Mouse (Mus musculus) stomach, embryonic 16.5 days (tissue): ENCODE results near the gene Trim25. TPM values are rescaled to one million over a fixed set of nuclear protein-coding genes. Genes with fewer than 3 reads are reported as not detected.
A peak's percentile ranks its signal among the peaks of the same experiment; 100 is the strongest.

Source experiments
- ATAC-seq: fragments of 200-750 bp; cut with Nextera tagmentation; 2 replicates; pipeline ENCODE4 v1.8.0; 2017; ENCODE audit warnings: moderate number of reproducible peaks, moderate TSS enrichment; ENCODE audit not compliant: insufficient read depth, low FRiP score
- H3K27ac ChIP-seq: fragments of 300-500 bp; sonication (generic); 2 replicates; pipeline ENCODE4 v1.5.1; 2014; ENCODE audit warnings: low read length
- H3K27me3 ChIP-seq: fragments of 300-500 bp; sonication (generic); 2 replicates; pipeline ENCODE4 v1.6.1; 2014; ENCODE audit warnings: low read length, control low read depth, mixed read lengths; ENCODE audit not compliant: control insufficient read depth, insufficient read depth
- H3K36me3 ChIP-seq: fragments of 300-500 bp; sonication (generic); 2 replicates; pipeline ENCODE4 v1.6.1; 2014; ENCODE audit warnings: low read length; ENCODE audit not compliant: control insufficient read depth, insufficient read depth
- H3K4me1 ChIP-seq: fragments of 300-500 bp; sonication (generic); 2 replicates; pipeline ENCODE4 v1.6.1; 2014; ENCODE audit warnings: low read length, control low read depth, mixed read lengths; ENCODE audit not compliant: control insufficient read depth, insufficient read depth
- H3K4me2 ChIP-seq: fragments of 300-500 bp; sonication (generic); 2 replicates; pipeline ENCODE4 v1.6.1; 2014; ENCODE audit warnings: low read depth, low read length, mixed read lengths
- H3K4me3 ChIP-seq: fragments of 300-500 bp; sonication (generic); replicated peaks from 2 replicates; pipeline ENCODE4 v1.5.1; 2014; ENCODE audit warnings: mild to moderate bottlenecking, low read length
- H3K9ac ChIP-seq: fragments of 300-500 bp; sonication (generic); 2 replicates; pipeline ENCODE4 v1.6.1; 2014; ENCODE audit warnings: low read length
- H3K9me3 ChIP-seq: fragments of 300-500 bp; sonication (generic); replicated peaks from 2 replicates; pipeline ENCODE4 v1.6.1; 2016; ENCODE audit warnings: low read length, control low read depth; ENCODE audit not compliant: control insufficient read depth
- WGBS: fragments of 180-500 bp; shearing (Covaris S2); extraction: QIAGEN DNeasy Blood & Tissue Kit; methylation state at CpG from one replicate; pipeline ENCODE4 v1.1.7; 2014; 5-methylcytosine and 5-hydroxymethylcytosine counted together
- polyA plus RNA-seq: library from polyadenylated mRNA; unstranded; fragments of >200 nt; fragmentation: Nextera tagmentation; extraction: Ambion mirVana; gene quantifications from 2 replicates; pipeline ENCODE4 v1.2.1, GENCODE M21; 2015

The Trim25 gene
- polyA plus RNA-seq, 1 experiment from 2014 or later, result 27.8 TPM

DNA sequence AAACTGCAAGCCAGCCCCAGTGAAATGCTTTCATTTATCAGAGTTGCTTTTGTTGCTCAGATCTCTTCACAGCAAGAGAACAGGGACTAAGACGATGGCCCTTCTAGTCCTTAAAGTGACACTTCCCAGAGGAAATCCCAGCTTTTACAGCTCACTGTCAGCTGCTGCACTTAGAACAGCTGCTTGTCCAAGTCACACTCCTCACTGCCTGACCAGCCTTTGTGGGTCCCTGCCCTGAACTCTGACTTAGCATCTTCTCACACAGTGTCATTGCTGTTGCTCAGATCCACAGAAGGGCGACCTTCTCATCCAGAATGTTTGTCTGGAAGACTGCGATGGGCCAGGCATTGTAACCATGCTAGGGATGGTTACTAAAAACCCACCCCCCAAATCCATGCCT lies 26.4 kb downstream of the Trim25 start:
- Histone ChIP-seq H3K4me1 (peaks cover 13% of the 10 kb centered on the region), H3K27me3 (no peaks in the 10 kb centered on the region), H3K4me3 (no peak overlapping the region), H3K27ac (no peak overlapping the region), H3K9ac (no peak overlapping the region), H3K36me3 (no peaks in the 10 kb centered on the region), H3K4me2 (no peak overlapping the region), H3K9me3 (no peaks in the 10 kb centered on the region)
- no peak for ATAC-seq
- 75% methylated on average over 3 of the region's 3 CpGs for WGBS

DNA sequence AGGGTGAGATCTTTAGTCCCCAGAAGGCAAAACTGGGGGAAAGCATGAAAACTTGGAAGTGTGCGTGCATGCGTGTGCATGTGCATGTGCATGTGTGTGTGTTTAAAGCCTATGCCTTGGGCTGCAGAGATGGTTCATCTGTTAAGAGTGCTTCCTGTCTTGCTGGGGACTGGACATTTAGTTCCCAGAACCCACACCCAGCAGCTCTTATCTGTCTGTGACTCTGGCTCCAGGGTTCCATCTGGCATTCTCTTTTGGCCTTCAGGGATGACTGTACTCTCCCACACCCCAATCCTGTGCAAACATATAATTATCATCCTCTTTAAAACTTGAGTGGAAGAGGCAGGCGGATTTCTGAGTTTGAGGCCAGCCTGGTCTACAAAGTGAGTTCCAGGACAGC lies 26.9 kb downstream of the Trim25 start:
- Histone ChIP-seq H3K27ac (no peak overlapping the region), H3K9me3 (no peaks in the 10 kb centered on the region), H3K9ac (no peak overlapping the region), H3K4me2 (no peak overlapping the region), H3K36me3 (no peaks in the 10 kb centered on the region), H3K4me1 (peaks cover 13% of the 10 kb centered on the region), H3K4me3 (no peak overlapping the region), H3K27me3 (no peaks in the 10 kb centered on the region)
- ATAC-seq, result no peak
- WGBS, result 86% methylated on average over 3 of the region's 3 CpGs

DNA sequence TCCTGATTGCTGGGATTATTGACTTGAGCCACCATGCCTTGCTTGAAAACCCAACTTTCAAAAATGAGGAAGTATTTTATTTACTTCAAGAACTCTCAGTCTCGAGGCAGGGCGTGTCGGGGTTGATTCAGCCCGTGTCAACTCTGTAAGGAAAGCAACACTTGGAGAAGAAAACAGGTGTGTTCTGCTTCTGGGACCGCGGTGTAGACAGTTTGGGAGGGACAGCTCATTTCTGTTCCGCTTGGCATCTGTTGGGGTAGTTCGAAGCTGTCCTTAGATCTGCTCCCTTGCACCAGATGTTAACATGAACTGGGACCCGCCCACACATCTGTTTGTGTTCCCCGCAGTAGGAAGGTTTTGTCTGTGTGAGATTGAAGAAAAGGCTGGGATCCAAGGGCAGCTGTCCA lies 28.8 kb downstream of the Trim25 start:
- 48% methylated on average over 10 of the region's 10 CpGs for WGBS
- peak; percentile 45; the same call in 1 of the 2 replicates for ATAC-seq
- Histone ChIP-seq H3K4me3 (no peak overlapping the region), H3K27me3 (no peaks in the 10 kb centered on the region), H3K36me3 (no peaks in the 10 kb centered on the region), H3K9me3 (no peaks in the 10 kb centered on the region), H3K4me2 (no peak overlapping the region), H3K27ac (peak overlapping the region; percentile 81), H3K4me1 (peaks cover 13% of the 10 kb centered on the region), H3K9ac (no peak overlapping the region)

DNA sequence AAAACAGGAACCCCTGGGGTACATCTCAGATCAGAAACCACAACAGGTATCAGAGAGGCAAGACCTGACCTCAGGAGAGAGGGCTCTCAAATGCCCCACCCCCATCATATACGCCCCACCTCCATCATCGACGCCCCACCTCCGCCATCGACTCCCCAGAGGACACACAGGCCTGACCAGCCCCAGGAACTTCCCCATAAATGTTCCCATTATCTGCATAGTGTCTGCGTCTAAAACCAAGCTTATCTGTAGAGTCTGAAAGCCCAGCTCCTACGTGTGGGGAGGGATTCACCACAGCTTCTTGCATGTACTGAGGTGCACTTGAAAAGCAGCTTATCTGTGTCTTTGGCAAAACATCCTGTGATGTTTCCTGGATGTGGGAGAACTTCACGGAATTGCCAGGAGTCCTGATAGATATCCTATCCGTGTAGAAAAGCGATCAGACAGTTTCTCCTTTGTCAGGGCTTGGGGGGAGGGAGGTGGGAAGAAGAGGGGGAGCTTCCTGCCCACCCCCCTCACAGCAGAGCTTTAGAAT lies 29.8 kb downstream of the Trim25 start:
- H3K9ac ChIP-seq, result peak overlapping the region; percentile 21; the same call in 1 of the 2 replicates
- 34% methylated on average over 10 of the region's 10 CpGs for WGBS
- H3K4me3 ChIP-seq, result no peak overlapping the region
- no peak overlapping the region for H3K4me2 ChIP-seq
- H3K27me3 ChIP-seq, result no peaks in the 10 kb centered on the region
- H3K36me3 ChIP-seq, result no peaks in the 10 kb centered on the region
- H3K9me3 ChIP-seq, result no peaks in the 10 kb centered on the region
- peak overlapping the region; percentile 81 for H3K27ac ChIP-seq
- no peak for ATAC-seq
- peaks cover 13% of the 10 kb centered on the region for H3K4me1 ChIP-seq

DNA sequence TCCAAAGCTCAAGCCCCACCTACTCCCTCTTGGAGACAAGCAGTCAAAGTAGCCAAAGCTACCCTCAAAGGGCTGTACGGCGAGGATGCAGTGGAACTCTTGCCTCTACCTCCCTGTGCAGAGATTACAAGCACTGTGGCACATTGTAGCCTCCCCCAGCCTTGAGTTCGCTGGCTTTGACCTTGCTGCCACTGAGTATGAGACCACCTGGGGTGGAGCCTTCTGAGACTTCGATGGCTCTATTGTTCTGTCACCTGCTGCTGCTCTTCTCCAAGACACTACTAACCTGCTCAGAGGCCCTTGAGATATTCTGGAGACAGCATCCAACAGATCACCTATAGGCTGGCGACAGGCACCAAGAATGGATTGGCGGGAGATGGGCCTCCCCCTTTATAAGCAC lies 31.4 kb downstream of the Trim25 start:
- H3K4me1 ChIP-seq, result peaks cover 8% of the 10 kb centered on the region
- no peak for ATAC-seq
- H3K9me3 ChIP-seq, result no peaks in the 10 kb centered on the region
- no peak overlapping the region for H3K4me2 ChIP-seq
- H3K4me3 ChIP-seq, result no peak overlapping the region
- WGBS, result 80% methylated on average over 6 of the region's 6 CpGs
- H3K27ac ChIP-seq, result no peak overlapping the region
- H3K36me3 ChIP-seq, result no peaks in the 10 kb centered on the region
- no peak overlapping the region for H3K9ac ChIP-seq
- H3K27me3 ChIP-seq, result no peaks in the 10 kb centered on the region

DNA sequence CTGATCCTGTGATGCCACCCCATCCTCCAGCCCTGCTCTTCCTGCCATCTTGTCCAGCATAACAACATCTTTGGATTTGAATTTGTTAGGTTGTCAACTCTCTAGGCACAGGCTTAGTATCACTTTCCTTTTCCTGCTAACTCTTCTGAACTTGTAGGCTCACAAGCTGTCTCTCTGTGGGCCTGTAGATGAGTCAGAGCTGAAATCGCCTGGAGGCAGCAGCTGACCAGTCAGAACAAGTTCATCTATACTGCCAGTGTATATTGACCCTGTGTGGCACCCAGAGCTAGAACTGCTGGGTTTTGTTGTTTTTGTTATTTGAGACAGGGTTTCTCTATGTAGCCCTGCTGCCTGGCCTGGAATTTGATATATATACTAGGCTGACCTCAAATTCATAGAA lies 32.0 kb downstream of the Trim25 start:
- no peaks in the 10 kb centered on the region for H3K27me3 ChIP-seq
- H3K9me3 ChIP-seq, result no peaks in the 10 kb centered on the region
- H3K9ac ChIP-seq, result no peak overlapping the region
- no peak overlapping the region for H3K4me3 ChIP-seq
- no peaks in the 10 kb centered on the region for H3K36me3 ChIP-seq
- H3K4me2 ChIP-seq, result no peak overlapping the region
- H3K27ac ChIP-seq, result no peak overlapping the region
- 51% methylated on average over 1 of the region's 1 CpGs for WGBS
- no peak for ATAC-seq
- H3K4me1 ChIP-seq, result peaks cover 8% of the 10 kb centered on the region

DNA sequence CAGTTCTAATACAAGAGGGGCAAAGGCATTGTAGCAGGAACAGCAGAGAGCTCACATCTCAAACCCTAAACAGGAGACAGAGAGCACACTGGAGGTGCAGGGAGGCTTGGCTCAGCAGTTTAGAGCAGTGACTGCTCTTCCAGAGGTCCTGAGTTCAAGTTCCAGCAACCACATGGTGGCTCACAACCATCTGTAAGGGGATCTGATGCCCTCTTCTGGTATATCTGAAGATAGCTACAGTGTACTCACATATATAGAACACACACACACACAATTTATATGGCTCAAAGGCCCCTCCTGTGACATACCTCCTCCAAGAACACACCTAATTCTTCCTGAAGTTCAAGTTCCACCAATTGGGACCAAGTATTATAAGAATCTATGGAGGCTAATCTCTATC lies 35.4 kb downstream of the Trim25 start:
- Histone ChIP-seq H3K9me3 (no peaks in the 10 kb centered on the region), H3K9ac (no peak overlapping the region), H3K27ac (no peak overlapping the region), H3K4me3 (no peak overlapping the region), H3K27me3 (no peaks in the 10 kb centered on the region), H3K4me1 (no peaks in the 10 kb centered on the region), H3K4me2 (no peak overlapping the region), H3K36me3 (no peaks in the 10 kb centered on the region)
- no peak for ATAC-seq

DNA sequence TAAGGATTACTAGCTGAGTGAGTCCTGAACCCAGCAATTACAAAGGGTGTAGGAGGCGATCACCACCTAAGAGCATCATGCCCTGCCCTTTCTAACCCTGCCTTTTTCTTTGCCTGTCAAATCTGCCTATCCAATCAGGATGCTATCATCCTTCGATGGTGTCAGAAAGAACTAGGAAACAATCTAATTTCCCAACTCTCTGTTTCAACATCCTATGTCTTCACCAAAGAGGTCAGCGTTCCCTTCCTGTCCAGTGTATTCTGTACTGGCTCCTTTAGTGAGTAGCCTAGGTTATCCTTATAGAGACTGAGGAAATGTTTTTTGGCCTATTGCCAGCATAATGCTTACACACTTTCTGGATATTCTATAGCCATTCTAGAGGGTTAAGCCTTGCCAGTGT lies 36.4 kb downstream of the Trim25 start:
- Histone ChIP-seq H3K9ac (no peak overlapping the region), H3K4me1 (no peaks in the 10 kb centered on the region), H3K4me3 (no peak overlapping the region), H3K36me3 (peaks cover 4% of the 10 kb centered on the region; the same call in 1 of the 2 replicates), H3K9me3 (no peaks in the 10 kb centered on the region), H3K4me2 (no peak overlapping the region), H3K27ac (no peak overlapping the region), H3K27me3 (no peaks in the 10 kb centered on the region)
- WGBS, result 78% methylated on average over 3 of the region's 3 CpGs
- ATAC-seq, result no peak

DNA sequence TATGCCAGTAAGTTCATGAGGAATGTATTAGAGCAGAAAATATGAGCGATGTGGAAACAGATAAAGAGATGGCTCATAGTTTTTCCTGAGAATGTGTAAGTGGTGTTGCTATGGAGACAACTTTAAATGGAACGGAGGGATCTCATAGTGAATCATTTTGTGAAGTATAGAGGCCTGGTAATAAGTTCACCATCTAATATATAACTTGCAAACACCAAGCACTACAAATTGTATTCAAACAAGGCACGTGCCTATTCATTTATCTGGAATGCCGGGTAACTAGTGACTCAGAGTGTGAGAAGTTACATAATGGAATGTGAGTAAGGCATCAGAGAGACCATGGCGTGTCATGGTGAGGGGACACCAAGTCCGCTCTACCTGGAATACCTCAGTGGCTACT lies 39.3 kb downstream of the Trim25 start:
- no peak overlapping the region for H3K9ac ChIP-seq
- WGBS, result 85% methylated on average over 6 of the region's 6 CpGs
- ATAC-seq, result no peak

DNA sequence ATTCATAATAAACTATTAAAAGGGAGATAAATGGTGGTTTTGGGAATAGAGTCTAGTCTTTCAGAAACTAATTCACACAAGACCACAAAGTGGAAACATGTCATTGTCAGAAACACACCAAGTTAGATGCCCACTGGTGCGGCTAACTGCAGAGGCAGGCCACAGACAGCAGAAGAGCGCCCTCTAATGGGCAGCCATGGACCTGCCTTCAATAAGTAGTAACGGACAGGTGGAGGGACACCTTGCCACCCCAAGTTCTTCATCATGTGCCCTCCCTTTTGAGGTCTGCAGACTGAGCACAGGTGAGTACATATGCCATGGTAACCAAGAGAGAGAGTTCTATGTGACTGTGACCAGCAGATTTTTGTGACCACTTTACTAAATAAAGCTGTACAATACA lies 40.1 kb downstream of the Trim25 start:
- 29% methylated on average over 3 of the region's 3 CpGs for WGBS
- Histone ChIP-seq H3K36me3 (peaks cover 4% of the 10 kb centered on the region), H3K4me1 (no peaks in the 10 kb centered on the region), H3K9ac (no peak overlapping the region), H3K9me3 (no peaks in the 10 kb centered on the region), H3K27ac (no peak overlapping the region), H3K4me3 (no peak overlapping the region), H3K4me2 (no peak overlapping the region), H3K27me3 (no peaks in the 10 kb centered on the region)
- 0 out of 2 replicates have a peak, but pooled peaks have one; percentile 29 for ATAC-seq

More for the DNA sequence above, 39.3 kb downstream of the Trim25 start:
- Histone ChIP-seq H3K4me3 (no peak overlapping the region), H3K27ac (no peak overlapping the region), H3K36me3 (peaks cover 4% of the 10 kb centered on the region; the same call in 1 of the 2 replicates), H3K4me2 (no peak overlapping the region), H3K27me3 (no peaks in the 10 kb centered on the region), H3K4me1 (no peaks in the 10 kb centered on the region), H3K9me3 (no peaks in the 10 kb centered on the region)
